Mouse (Mus musculus): ENCODE data around the gene Cpped1.

Gene Cpped1

DNA sequence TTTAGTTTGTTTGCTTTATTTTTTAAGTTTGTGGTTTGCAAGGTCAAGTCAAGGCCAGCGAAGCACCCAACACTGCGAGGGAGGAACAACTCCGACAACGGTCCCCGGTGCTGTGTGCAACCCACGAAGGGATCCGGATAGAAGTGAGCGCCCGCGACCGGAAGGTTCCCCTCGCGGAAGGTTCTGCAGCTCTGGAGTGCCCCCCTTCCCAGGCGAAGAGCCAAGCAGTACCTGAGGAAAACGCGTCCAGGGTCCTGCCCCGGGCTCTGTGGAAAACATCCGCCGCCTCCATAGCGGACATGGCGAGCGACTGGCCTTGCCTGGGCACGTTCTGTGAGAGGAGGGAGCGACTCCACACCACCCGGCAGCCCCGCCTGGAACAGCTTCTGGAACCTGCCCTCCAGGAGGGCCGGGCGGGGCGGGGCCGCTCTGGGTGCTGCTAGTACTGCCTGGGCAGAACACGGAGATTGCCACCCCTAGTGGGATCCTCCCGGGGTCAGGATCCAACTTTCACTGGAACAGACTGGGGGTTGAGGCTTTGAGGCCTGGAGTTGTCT, at the start of gene Cpped1:
Cpped1 (minus strand) TSS at position 411 of the 557 bp plus-strand sequence.
- DNase-seq (ENCODE audit: low read depth, low spot score), result peak; percentile 92

DNA sequence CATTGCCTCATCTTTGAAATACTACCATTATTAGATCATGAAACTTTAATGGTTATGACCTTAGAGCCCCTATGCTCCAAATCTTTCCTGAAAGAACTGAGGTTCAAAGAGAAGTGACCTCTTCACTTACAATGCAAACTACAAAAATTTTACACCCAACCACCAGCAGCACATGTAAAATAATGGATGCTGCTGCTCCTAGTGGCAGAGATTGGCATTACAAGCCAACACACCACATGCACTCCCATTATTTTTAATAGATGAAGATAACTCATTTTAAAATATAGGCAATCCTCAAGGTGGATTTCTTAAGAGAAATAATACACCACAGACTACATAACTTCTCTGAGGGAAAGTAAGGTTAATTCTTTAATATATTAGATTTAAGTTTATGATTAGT, 31.2 kb upstream of the Cpped1 start:
- DNase-seq (ENCODE audit: low read depth, low spot score), result peak; percentile 39

DNA sequence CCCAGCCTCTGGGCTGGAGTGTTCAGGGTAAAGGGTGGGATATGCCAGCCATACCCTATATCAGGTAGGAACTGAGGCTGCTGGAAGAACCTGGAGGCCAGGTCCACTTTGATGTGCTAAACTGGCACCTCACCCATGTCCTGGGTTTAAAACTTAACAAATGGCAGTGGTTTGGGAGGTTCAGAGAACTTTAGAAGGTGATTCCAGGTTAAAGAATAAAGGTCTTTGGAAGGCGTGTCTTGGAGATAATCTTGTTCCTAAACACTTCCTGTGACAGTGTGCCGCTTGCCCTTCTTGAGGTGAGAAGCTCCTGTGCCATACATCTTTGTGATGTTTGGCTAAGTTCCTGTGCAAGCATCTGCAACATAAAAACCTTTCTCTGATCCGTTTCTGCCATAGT, 1.6 kb upstream of the Cpped1 start:
- DNase-seq (ENCODE audit: low read depth, low spot score), result no peak

DNA sequence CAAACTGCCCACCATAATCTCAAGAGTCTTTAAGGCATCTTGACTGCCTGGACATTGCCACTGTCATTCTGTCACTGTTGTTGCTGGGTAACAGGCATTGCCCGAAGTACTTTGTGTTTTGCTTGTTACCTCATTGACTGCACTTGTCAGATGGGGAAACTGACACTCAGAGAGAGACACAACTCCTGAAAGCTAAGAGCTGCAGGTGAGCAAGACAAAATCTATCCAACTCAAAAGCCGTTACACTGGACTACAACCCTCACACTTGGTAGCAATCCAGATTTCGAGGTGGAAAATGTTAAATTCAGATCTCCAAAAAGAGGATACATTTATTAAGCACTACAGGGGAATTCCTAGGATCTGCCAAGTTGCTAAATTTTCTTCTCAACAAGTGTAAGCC, 572 bp upstream of the Cpped1 start:
- peak; percentile 18 for DNase-seq (ENCODE audit: low read depth, low spot score)

DNA sequence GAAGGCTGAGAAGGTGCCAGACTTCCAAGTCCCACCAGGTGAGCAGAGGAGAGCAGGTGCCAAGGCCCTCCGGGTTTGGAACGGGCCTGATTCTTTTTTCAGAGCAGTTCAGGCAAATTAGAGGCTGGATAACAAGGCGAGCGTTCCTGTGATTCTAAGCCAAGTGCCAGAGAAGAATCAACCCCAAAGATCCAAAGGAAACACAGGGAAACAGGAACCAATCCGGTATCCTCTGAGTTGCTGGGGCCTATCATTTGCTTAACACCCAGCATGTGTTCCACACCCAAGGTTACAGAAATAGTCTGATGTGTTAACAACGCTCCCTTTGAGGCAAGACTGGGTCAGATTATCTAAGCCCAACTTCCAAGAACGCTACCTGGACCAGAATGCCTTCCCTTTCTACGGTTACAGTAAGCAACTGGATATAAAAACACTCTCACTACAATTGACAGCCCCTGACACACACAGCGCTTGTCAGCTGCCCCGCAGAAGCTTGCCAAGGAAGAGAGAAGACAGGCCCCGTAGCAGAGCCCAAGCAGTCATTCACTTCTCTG, 707 bp downstream of the Cpped1 start:
- DNase-seq (ENCODE audit: low read depth, low spot score), result no peak

DNA sequence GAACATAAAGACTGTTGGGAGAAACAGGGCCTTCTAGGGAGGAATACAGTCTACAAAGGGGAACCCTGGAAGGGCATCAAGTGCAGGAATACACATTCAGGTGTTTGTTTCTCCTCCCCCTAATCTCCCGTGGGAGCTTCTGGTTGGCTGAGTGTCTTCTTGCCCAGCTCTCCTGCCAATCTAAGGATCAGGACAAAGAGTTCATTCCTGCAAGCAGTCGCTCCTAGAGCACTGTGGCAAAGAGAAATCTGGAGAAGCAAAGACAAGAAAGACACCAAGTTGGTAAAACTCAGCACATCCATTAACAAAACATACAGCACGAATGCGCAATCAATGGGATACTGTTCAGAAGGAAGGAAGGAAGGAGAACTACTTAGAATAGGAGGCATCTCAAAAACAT, 1.4 kb downstream of the Cpped1 start:
- DNase-seq (ENCODE audit: low read depth, low spot score), result no peak

DNA sequence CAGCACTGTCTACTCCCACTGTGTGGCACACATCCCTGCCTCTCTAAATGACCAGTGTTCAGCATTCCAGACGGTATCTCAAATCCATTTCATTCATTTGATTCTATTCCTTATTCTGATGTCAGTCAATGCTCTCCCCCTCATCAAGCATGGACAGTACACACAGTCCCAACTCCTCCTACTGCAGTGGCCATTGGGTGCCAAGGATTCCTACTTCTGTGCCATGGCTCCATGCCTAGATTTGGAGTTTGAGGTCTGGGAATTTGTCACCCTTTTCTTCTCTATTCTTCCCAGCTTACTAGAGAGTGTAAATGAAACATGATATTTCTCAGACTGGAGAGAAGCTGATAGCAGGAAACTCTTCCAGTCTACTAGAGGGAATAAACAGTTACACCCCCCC, 2.3 kb downstream of the Cpped1 start:
- no peak for DNase-seq (ENCODE audit: low read depth, low spot score)

DNA sequence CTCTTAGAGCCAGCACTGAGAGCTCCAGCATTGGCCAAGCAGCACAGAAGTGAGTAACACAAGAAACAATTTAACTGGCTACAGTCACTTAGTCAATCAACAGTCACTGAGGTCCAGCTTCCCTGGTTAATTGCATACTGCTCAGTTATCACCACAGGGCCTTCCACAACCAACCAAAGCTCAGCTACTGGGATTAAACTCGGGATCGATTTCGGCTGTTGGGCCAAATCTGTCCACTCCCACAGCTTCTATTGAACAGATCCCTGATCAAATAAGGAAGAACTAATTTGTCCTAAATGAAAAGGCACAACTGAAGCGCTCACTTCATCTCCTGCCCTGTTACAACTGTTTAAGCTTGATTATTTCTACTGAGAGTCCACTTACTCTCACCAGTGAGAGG, 4.0 kb downstream of the Cpped1 start:
- DNase-seq (ENCODE audit: low read depth, low spot score), result no peak

DNA sequence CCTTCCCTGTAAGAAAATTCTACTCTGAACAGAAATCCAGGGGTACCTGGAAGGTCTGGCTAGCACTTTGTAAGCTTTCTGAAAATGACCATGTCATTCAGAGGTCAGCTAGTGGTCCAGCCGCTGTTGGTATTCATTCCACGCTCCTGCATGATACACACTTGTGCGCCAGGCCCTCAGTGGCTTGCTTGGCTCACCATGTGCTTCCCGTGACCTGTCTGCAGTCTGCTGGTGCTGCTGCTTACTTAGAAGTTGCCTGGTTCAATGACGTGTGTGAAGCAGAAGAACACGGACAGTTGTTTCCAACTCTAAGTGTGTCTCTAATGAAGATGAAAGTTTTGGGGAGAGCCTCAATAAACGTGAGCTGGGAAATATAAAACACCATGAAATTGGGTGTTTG, 7.2 kb downstream of the Cpped1 start:
- DNase-seq (ENCODE audit: low read depth, low spot score), result no peak

DNA sequence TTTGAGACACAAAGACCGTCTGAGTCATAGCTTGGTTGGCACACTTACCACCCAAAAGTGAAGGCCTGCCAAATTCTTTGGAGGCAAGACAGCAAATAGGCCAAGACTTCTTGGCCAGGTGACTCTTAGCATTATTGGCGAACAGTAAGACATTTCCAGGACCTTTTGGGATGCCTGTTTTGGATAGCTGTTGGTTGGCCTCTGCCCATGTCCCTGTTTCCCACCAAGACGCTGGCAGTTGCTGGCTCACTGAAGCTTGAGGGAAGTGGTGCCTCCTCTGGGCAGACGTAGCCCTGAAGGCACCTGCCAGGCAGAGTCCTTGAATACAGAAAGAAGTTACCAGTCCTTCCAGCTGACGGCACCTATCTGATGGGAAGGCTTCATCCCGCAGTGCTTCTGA, 8.9 kb downstream of the Cpped1 start:
- no peak for DNase-seq (ENCODE audit: low read depth, low spot score)

DNA sequence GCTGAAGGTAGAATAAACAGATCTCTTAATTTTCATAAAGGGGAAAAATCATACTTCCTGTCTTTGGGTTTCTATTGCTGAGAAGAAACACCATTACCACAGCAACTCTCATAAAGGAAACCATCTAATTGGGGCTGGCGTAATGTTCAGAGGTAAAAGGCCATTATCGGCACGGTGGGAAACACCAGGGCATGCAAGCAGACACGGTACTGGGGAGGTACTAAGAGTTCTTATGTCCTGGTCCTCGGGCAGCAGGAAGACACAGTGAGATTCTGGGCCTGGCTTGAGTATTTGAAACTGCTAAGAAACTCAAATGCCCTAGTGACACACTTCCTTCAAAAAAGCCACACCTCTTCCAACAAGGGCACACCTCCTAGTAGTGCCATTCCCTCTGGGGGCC, 12.8 kb downstream of the Cpped1 start:
- DNase-seq (ENCODE audit: low read depth, low spot score), result peak; percentile 42

DNA sequence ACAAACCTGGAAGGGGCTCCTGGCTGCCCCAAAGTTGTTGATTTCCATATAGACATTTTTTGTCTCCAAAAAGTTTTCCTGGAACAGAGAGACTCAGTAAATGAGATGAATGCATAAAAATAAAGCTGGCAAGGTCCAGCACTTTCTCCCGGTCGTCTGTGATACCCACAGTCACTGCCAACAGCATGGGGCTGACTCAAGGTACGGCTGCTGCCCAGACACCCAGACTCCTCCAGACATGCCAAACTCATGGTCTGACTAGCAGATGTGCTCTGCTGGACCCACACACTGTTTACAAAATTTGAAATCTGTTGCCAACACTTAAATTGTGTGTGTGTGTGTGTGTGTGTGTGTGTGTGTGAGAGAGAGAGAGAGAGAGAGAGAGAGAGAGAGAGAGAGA, 14.4 kb downstream of the Cpped1 start:
- no peak for DNase-seq (ENCODE audit: low read depth, low spot score)

DNA sequence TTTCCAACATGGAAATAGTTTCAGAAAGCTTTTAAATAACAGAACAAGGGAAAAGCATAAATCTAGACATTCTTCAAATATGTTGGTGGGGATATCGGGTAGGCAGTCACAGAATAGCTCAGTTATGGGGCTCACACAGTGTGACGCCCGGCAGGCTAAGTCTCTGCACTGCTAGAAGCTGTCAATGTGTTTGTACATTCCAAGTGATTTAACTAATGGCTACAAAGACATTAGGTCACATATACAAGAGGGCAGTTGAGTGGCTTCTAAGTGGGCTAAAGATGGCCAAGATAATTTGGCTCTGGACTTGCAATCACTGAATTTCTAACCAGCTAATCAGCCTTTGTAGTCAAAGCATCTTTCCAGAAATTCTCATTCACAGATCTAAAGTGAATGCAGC, 19.1 kb downstream of the Cpped1 start:
- no peak for DNase-seq (ENCODE audit: low read depth, low spot score)

DNA sequence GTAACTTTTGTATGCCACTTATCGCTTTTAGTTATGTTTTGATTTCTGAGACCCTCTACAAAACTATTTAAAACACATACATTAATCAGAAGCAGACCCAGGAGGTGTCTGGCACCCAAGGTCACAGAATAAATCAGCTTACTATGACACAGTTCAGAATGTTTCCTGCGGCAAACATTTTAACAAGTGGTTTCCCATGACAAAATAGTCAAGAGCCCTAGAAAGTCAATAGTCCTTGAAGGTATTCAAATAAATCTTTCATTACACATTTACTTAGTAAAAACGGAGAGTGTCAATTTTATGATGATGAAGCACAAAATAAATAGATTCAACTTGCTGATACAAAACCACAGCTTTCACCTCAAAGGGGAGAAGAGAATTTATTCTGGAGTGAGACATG, 19.5 kb downstream of the Cpped1 start:
- DNase-seq (ENCODE audit: low read depth, low spot score), result no peak

DNA sequence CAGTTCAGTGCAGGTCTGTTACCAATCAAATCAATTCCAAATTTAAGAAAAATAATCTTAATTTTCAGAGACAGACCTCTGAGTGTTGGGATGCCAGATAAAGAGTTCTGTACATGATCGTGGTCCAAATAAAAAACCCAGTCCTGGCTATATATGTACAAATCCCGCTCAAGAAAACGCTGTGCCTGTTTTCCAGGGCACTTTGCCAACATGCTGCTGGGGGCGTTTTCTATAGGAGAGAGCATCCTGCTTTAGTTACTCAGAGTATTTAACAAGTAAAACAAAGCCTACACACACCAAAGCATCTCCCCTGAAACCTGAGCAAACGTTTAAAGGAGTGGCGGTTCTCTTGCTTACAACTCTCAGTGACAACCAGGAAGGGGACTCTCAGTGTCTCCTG, 27.4 kb downstream of the Cpped1 start:
- DNase-seq (ENCODE audit: low read depth, low spot score), result no peak

DNA sequence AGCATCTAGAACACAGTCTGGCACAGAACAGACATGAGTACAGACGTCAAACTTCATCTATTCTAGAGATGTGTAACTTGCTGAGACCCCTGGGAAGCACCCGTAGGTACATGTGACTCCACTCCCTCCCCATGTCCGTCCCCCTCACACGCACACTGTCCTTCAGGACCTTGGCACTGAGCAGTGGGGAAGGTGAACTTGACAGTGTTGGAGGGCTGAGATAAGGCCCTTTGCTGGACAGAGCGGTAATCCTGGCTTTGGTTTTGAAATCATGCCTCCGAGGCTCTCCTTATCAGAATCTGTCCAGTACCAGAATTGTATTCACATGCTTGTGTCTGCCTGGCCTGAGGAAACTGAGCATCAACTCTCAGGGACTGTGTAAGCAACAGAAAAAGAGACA, 28.8 kb downstream of the Cpped1 start:
- no peak for DNase-seq (ENCODE audit: low read depth, low spot score)

DNA sequence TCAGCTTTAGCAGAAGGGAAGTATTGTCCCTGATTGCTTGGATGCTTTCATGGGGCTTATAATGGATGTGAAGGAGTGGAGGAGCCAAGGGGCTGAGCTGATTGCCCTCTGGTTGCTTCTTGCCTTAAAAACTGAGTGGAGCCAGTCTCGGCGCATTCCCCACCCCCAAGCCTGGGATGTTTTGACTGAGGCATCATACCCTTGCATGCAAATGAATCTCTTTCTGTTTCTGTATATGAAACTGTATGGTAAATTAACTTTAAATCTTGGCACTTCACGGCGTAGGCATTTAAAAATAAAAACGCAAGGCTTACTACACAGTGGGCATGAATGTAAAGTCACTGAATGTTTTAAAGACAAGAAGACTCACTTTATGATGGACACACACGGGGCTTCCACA, 30.0 kb downstream of the Cpped1 start:
- DNase-seq (ENCODE audit: low read depth, low spot score), result no peak

DNA sequence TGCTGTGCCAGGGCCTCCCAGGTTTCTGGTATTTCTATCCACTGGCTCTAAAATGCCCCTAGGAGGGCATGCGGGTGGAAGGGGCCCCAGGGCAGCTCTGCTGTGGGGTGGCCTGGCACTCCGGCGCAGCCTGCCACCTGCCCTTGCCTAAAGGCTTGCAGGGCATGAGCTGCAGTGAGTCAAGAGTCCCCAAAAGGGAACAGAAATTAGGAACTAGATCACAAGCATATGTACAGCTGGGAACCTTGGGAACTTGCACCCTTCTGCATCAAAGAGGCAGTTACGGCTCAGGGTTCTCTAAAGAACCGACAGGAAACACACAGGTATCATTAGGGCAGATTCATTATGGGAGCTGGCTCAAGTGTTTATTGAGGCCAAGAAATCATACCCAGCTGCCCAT, 34.0 kb downstream of the Cpped1 start:
- no peak for DNase-seq (ENCODE audit: low read depth, low spot score)

DNA sequence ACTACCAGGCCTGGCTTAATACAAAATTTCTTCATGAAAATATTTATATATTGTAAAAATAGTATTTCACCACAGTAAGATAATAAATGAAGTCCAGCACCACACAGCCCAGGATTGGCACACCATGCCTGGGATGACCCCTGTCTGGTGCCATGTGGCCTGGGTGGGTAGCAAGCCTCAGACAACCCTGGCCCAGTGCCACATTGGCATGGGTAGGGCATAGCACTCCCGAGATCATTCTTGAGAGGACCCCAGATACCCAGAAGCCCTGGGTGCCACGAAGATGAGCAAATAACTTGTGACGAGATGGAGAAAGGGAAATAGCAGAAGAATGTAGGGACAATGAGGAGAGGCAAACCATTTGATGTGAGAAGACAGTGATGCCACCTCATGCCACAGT, 36.0 kb downstream of the Cpped1 start:
- no peak for DNase-seq (ENCODE audit: low read depth, low spot score)

DNA sequence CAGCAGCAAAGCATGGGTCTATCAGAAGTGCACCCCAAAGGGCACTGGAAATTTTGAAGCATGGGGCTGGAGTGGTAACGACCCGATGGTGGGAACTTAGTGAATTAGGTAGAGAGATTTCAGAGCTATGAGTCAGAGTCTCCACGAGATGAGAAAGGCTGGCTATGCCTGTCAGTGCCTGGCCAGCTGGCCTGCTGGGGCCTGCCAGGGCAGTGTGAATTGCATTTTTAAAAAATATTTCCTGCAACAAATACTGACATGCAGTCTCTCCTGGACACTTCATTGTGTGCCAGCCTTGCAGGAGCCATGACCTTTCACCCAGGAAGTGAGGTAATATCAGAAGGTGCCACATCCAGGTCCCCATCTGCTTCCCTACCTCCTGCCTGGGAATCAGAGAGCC, 40.8 kb downstream of the Cpped1 start:
- DNase-seq (ENCODE audit: low read depth, low spot score), result no peak

DNA sequence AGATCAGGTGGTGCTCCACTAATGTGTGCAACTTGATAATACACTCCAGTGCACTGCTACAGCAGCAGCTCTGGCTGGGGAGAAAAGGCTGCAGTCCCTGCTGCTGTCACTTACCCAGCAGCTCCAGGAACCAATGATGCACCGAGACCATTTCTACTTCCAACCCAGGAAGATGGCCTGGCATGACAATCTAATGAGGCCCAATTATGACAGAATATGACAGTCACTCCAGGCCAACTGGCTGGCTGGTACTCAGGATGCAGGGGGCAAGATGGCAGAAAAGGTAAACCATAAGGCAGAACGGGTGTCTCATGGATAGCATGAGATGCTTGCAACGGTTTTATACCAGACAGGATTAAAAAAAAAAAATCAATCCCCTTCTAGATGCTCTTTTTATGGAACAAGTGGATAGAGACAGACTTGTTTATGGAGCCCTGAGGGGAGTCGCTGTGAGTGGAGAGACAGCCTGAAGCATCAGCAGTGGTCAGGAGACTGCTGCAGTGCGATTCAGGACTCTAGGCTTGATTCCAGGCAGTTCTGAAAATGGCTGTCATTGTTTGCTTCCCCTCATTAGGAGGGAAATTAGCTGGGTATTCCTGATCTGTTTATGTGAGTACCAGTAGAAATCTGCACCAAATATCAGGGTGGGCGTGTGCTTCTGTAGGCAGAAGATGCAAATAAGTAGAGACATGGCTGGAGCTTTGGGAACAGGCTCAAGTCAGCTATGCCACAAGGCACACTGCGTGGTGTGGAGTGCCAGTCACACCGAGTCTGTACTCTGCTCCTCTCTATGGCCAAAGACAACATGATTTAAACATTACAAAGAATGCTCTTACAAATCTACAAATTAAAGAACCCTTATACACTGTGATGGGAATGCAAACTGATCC, 56.3 kb downstream of the Cpped1 start:
- no peak for DNase-seq (ENCODE audit: low read depth, low spot score)

DNA sequence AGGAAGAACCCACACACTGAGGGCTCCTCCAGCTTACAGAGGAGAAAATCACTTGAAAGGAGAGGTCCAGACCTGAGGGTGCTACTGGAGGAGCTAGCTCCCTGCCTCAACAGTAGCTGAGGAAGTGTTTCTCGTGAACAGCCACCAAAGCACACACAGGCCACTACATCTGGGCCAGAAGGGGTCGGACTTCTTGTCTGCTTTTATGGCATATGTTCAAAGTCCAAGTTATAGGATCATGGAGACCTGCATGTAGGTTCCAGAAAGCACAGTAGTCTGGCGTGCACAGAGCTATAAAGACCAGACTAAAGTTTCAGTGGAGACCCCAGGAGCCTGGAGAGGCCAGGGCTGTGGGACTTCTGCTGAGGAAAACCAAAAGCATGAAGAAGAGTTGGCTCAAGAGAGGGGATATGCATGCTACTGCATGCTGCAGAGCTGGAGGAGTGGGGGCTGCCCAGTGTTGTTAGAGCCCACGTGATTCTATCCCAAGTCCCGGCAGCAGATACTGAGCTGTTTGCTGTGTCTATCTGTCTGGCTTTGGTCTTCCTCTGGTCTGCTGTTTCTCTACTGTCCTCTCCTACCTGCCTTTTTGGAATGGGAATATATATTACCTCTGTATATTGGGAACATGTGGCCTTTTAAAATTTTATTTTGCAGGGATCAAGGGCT, 60.1 kb downstream of the Cpped1 start:
- no peak for DNase-seq (ENCODE audit: low read depth, low spot score)

DNA sequence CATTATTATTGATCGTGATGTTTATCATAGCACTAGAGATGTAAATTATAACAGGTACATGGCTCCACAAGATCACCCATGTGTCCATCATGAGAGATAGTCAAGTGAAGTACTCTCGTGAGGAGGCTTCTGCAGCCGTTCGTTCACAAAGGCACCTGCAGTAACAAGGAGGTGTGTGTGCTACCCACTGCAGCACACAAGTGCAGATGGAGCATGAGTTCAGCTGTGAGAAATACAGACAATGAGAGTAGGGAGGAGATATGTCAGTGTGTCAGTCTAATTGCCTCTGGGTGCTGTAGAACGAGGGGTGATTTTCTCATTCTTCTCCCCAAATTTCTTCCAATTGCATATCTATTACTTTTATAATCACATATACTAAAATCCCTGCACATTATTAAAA, 63.9 kb downstream of the Cpped1 start:
- DNase-seq (ENCODE audit: low read depth, low spot score), result no peak
